Mouse (Mus musculus): ENCODE measurements around the gene Gm45261. TPM values are rescaled to one million over a fixed set of nuclear protein-coding genes. Genes with fewer than 3 reads are reported as not detected.
A peak's percentile ranks its signal among the peaks of the same experiment; 100 is the strongest.

The Gm45261 gene
- polyA plus RNA-seq, 1 experiment = not detected

DNA sequence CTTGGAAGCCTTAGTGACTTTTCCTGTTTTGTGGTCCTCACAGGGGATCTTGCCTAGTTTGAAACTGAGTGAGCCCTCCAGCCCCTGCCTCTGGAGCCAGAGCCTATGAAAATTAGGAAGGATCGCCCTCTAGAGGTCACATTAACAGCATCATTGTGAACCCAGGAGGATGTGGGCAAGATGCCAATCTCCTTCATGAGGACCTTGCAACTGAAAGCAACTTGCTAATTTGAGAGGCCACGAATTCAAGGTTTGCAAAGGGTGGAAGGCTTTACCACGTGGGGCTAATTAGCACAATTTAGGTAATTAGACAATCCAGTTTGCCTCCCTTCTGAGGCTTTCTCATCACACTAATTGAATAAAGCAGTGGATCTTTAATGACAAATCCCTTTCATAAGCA, 52.7 kb downstream of the Gm45261 start:
- Histone ChIP-seq H3K9ac (ENCODE audit: low read depth, poor library complexity, severe bottlenecking) (no peak overlapping the region), H3K9me3 (replicated peaks; ENCODE audit: control insufficient read depth, insufficient read depth, low read length, poor library complexity, severe bottlenecking) (no peaks in the 10 kb centered on the region), H3K4me3 (ENCODE audit: low read depth, low read length) (no peak overlapping the region), H3K27me3 (ENCODE audit: control insufficient read depth, insufficient read depth, low read length, poor library complexity, severe bottlenecking) (no peaks in the 10 kb centered on the region), H3K27ac (ENCODE audit: insufficient read depth, low read length) (no peak overlapping the region), H3K36me3 (ENCODE audit: control insufficient read depth, insufficient read depth, low read length, poor library complexity, severe bottlenecking) (no peaks in the 10 kb centered on the region), H3K4me1 (ENCODE audit: control insufficient read depth, insufficient read depth, low read length) (no peaks in the 10 kb centered on the region)
- TF ChIP-seq POLR2A (IDR thresholded peaks at IDR 0.05; ENCODE audit: insufficient read depth, low read length) = no peak
- TF ChIP-seq EP300 (IDR thresholded peaks at IDR 0.05; ENCODE audit: insufficient read depth, low read depth, low read length) = no peak
- TF ChIP-seq CTCF (IDR thresholded peaks at IDR 0.05; ENCODE audit: low read depth, low read length) = peak; percentile 56

DNA sequence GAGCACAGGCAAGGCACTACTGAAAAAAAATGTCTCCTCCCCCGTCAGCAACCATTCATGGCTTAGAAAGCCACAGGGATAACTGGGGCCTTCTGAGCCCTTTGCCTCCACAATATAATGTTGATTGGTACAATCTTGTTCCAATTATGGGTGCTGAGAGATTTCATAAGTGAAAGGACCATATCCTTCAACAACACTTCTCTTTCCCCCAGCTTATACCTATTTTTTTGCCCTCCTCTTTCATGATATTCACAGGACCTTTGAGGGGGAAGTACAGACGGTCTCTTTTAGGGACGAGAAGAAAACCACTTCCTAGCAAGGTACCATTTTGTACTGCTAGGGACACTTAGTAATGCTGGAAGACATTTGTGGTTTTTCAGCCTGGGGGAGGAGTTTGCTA, 57.1 kb downstream of the Gm45261 start:
- Histone ChIP-seq H3K4me3 (ENCODE audit: low read depth, low read length) (no peak overlapping the region), H3K27ac (ENCODE audit: insufficient read depth, low read length) (no peak overlapping the region), H3K27me3 (ENCODE audit: control insufficient read depth, insufficient read depth, low read length, poor library complexity, severe bottlenecking) (no peaks in the 10 kb centered on the region), H3K36me3 (ENCODE audit: control insufficient read depth, insufficient read depth, low read length, poor library complexity, severe bottlenecking) (no peaks in the 10 kb centered on the region), H3K9me3 (replicated peaks; ENCODE audit: control insufficient read depth, insufficient read depth, low read length, poor library complexity, severe bottlenecking) (no peaks in the 10 kb centered on the region), H3K4me1 (ENCODE audit: control insufficient read depth, insufficient read depth, low read length) (no peaks in the 10 kb centered on the region), H3K9ac (ENCODE audit: low read depth, poor library complexity, severe bottlenecking) (no peak overlapping the region)
- no peak for TF ChIP-seq CTCF (IDR thresholded peaks at IDR 0.05; ENCODE audit: low read depth, low read length)
- no peak for TF ChIP-seq EP300 (IDR thresholded peaks at IDR 0.05; ENCODE audit: insufficient read depth, low read depth, low read length)
- TF ChIP-seq POLR2A (IDR thresholded peaks at IDR 0.05; ENCODE audit: insufficient read depth, low read length) = no peak

DNA sequence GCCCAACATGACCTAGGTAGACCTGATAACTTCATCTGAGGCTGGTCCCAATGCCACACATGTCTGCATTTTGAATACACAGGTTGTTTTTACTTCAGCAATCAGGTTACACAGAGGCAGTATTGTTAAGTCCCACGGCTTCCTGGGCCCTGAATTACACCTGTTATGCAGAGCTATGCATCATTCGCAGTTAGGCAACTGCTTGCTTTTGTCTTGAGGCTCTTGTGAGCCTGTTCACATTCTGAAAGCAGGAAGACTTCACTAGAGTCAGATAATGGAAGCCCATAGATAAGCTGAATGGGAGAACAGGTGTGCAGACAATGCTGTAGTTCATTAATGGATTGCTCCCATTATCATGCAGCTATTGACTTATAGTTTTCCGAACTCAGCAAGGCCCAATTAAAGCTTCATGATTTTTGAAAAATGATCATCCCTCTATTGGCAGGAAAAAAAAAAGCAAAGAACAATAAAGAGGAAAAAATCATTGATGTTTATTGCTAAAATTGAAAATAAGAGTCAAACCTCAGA, 57.8 kb downstream of the Gm45261 start:
- no peaks in the 10 kb centered on the region for H3K27me3 ChIP-seq (ENCODE audit: control insufficient read depth, insufficient read depth, low read length, poor library complexity, severe bottlenecking)
- no peaks in the 10 kb centered on the region for H3K4me1 ChIP-seq (ENCODE audit: control insufficient read depth, insufficient read depth, low read length)
- H3K36me3 ChIP-seq (ENCODE audit: control insufficient read depth, insufficient read depth, low read length, poor library complexity, severe bottlenecking) = no peaks in the 10 kb centered on the region
- TF ChIP-seq CTCF (IDR thresholded peaks at IDR 0.05; ENCODE audit: low read depth, low read length) (no peak), EP300 (IDR thresholded peaks at IDR 0.05; ENCODE audit: insufficient read depth, low read depth, low read length) (no peak), POLR2A (IDR thresholded peaks at IDR 0.05; ENCODE audit: insufficient read depth, low read length) (no peak)
- H3K9ac ChIP-seq (ENCODE audit: low read depth, poor library complexity, severe bottlenecking) = no peak overlapping the region
- no peak overlapping the region for H3K4me3 ChIP-seq (ENCODE audit: low read depth, low read length)
- H3K9me3 ChIP-seq (replicated peaks; ENCODE audit: control insufficient read depth, insufficient read depth, low read length, poor library complexity, severe bottlenecking) = no peaks in the 10 kb centered on the region
- H3K27ac ChIP-seq (ENCODE audit: insufficient read depth, low read length) = no peak overlapping the region

DNA sequence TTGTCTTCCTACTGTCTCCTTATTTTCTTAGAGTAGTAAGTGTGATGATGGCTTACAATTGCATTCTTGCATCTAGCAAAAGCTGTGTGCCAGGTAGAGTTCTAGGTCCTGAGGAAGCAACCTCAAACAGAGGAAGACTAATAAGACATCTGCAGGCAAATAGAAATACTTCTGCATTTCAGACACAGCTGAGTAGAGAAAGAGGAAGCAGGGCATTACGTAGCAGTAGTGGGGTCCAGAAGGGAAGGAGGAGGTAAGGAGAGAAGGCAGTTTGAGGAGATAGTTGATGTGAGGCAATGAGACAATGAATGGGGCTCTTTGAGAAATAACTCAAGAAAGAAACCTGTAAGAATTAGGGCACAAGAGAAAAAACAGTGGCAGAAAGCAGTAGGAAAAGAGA, 59.3 kb downstream of the Gm45261 start:
- Histone ChIP-seq H3K4me3 (ENCODE audit: low read depth, low read length) (no peak overlapping the region), H3K9ac (ENCODE audit: low read depth, poor library complexity, severe bottlenecking) (no peak overlapping the region), H3K27ac (ENCODE audit: insufficient read depth, low read length) (no peak overlapping the region), H3K4me1 (ENCODE audit: control insufficient read depth, insufficient read depth, low read length) (no peaks in the 10 kb centered on the region), H3K9me3 (replicated peaks; ENCODE audit: control insufficient read depth, insufficient read depth, low read length, poor library complexity, severe bottlenecking) (no peaks in the 10 kb centered on the region), H3K27me3 (ENCODE audit: control insufficient read depth, insufficient read depth, low read length, poor library complexity, severe bottlenecking) (no peaks in the 10 kb centered on the region), H3K36me3 (ENCODE audit: control insufficient read depth, insufficient read depth, low read length, poor library complexity, severe bottlenecking) (no peaks in the 10 kb centered on the region)
- TF ChIP-seq POLR2A (IDR thresholded peaks at IDR 0.05; ENCODE audit: insufficient read depth, low read length) (no peak), CTCF (IDR thresholded peaks at IDR 0.05; ENCODE audit: low read depth, low read length) (no peak)

Other genes starting within 250 kb of the Gm45261 start
- not detected in 2 replicates for gene Fam124b, start 243.0 kb downstream of the Gm45261 start, polyA plus RNA-seq (2011; ENCODE audit: insufficient read depth, insufficient read length, low read depth, missing spikeins)
- gene Cul3, start 121.0 kb downstream of the Gm45261 start, polyA plus RNA-seq (2011; ENCODE audit: insufficient read depth, insufficient read length, low read depth, missing spikeins) = 181 and 196 TPM in 2 replicates